Mouse (Mus musculus) embryonic facial prominence, embryonic 11.5 days (tissue): Measurements from ENCODE around the gene Lpin3. TPM values are rescaled to one million over a fixed set of nuclear protein-coding genes. Genes with fewer than 3 reads are reported as not detected.
A peak's percentile ranks its signal among the peaks of the same experiment; 100 is the strongest.

ENCODE experiments used
- ATAC-seq: fragments of 200-750 bp; cut with Nextera tagmentation; replicated peaks from 2 replicates; pipeline ENCODE4 v1.8.0; 2017; ENCODE audit warnings: low read depth; ENCODE audit not compliant: insufficient number of reproducible peaks, low FRiP score, low TSS enrichment
- DNase-seq: peaks from one replicate; pipeline ENCODE4 v3.0.0-alpha.2; 2015; ENCODE audit warnings: low spot score
- H3K27ac ChIP-seq: fragments of 300-500 bp; sonication (generic); replicated peaks from 2 replicates; pipeline ENCODE4 v1.5.1; 2014; ENCODE audit warnings: mild to moderate bottlenecking, low read depth, low read length, control low read depth
- H3K27me3 ChIP-seq: fragments of 300-500 bp; sonication (generic); 2 replicates; pipeline ENCODE4 v1.6.1; 2014; ENCODE audit warnings: mild to moderate bottlenecking, low read length, moderate library complexity, mixed read lengths; ENCODE audit not compliant: control insufficient read depth, insufficient read depth
- H3K36me3 ChIP-seq: fragments of 300-500 bp; sonication (generic); replicated peaks from 2 replicates; pipeline ENCODE4 v1.6.1; 2014; ENCODE audit warnings: low read depth, mild to moderate bottlenecking, low read length, moderate library complexity, mixed read lengths; ENCODE audit not compliant: control insufficient read depth, insufficient read depth
- H3K4me1 ChIP-seq: fragments of 300-500 bp; sonication (generic); 2 replicates; pipeline ENCODE4 v1.6.1; 2014; ENCODE audit warnings: low read length, mixed read lengths; ENCODE audit not compliant: control insufficient read depth, insufficient read depth
- H3K4me2 ChIP-seq: fragments of 300-500 bp; sonication (generic); 2 replicates; pipeline ENCODE4 v1.6.1; 2014; ENCODE audit warnings: low read depth, mild to moderate bottlenecking, control low read depth, low read length, moderate library complexity
- H3K4me3 ChIP-seq: fragments of 300-500 bp; sonication (generic); 2 replicates; pipeline ENCODE4 v1.5.1; 2014; ENCODE audit warnings: low read depth, low read length, control low read depth
- H3K9ac ChIP-seq: fragments of 300-500 bp; sonication (generic); replicated peaks from 2 replicates; pipeline ENCODE4 v1.6.1; 2014; ENCODE audit warnings: mild to moderate bottlenecking, control low read depth, low read length
- H3K9me3 ChIP-seq: fragments of 300-500 bp; sonication (generic); replicated peaks from 2 replicates; pipeline ENCODE4 v1.6.1; 2016; ENCODE audit warnings: mild to moderate bottlenecking, low read length, inconsistent platforms, mixed read lengths; ENCODE audit not compliant: control insufficient read depth
- WGBS: fragments of 180-500 bp; shearing (Covaris S2); extraction: QIAGEN DNeasy Blood & Tissue Kit; methylation state at CpG from one replicate; pipeline ENCODE4 v1.1.7; 2014; 5-methylcytosine and 5-hydroxymethylcytosine counted together
- polyA plus RNA-seq: library from polyadenylated mRNA; unstranded; fragments of >200 nt; fragmentation: Nextera tagmentation; extraction: Ambion mirVana; gene quantifications from 2 replicates; pipeline ENCODE4 v1.2.1, GENCODE M21; 2014

Lpin3 gene
- polyA plus RNA-seq, 1 experiment from 2014 or later, result 0.50 TPM

DNA sequence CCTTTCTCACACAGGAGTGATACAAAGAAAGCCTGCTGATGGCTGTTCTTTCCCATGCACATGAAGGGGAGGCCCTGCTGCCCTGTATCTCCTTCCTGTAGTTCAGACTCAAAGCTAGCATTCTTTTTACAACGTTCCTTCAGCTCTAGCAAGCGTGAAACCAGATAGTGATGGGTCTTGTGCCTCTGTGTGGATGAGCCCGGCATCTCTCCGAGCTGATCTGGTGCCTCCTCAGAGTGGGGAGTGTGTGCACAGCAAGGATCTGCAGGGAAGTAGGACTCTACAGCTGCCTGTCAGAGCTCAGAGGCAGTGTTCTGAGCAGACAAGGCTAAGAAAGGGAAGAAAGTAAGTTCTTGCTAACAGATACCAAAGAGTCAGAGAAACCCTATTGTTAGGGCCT lies 71.1 kb downstream of the Lpin3 start:
- ATAC-seq (no peak), DNase-seq (no peak)
- no peak overlapping the region for H3K4me2 ChIP-seq
- WGBS, result 88% methylated on average over 4 of the region's 4 CpGs
- H3K36me3 ChIP-seq, result peaks cover 13% of the 10 kb centered on the region
- H3K4me3 ChIP-seq, result no peak overlapping the region
- H3K9ac ChIP-seq, result no peak overlapping the region
- no peaks in the 10 kb centered on the region for H3K4me1 ChIP-seq
- no peaks in the 10 kb centered on the region for H3K9me3 ChIP-seq
- H3K27ac ChIP-seq, result no peak overlapping the region
- no peaks in the 10 kb centered on the region for H3K27me3 ChIP-seq

DNA sequence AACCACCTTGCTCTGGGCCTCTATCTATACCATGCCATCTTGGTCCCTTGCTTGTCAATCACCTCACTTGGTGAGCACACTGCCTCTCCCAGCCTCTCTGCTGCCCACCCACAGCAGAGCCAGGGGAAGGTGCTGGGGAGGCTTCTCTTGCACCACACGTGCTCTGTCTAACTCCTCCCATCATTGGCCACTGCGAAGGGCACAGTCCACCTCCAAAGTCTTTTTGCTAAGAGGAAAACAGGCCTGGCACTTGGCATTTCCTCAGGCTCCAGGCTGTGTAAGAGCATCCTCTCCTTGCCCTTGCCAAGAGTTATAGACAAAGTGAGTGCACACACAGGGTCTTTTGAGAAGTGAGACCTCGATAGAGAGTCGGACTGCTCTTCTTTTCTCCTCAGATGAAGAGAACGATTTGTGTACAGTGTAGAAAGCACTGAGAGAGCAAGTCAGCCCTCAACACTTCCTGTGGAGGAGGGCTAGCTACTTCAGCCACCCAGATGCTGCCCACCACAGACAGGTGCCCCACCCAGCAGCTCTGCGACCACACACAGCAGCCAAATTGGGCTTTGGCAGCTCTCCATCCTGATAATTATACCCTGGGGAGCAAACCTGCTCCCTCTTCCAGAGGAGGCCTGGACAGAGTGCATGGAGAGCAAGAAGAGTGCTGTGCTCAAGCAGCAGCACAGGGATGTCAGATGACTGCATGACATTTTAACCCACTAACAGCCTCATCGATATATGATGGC lies 72.8 kb downstream of the Lpin3 start:
- Histone ChIP-seq H3K9me3 (no peaks in the 10 kb centered on the region), H3K27ac (no peak overlapping the region), H3K36me3 (peaks cover 13% of the 10 kb centered on the region), H3K27me3 (no peaks in the 10 kb centered on the region), H3K4me3 (no peak overlapping the region), H3K9ac (no peak overlapping the region), H3K4me2 (no peak overlapping the region), H3K4me1 (no peaks in the 10 kb centered on the region)
- DNase-seq (no peak), ATAC-seq (no peak)
- 85% methylated on average over 7 of the region's 7 CpGs for WGBS

DNA sequence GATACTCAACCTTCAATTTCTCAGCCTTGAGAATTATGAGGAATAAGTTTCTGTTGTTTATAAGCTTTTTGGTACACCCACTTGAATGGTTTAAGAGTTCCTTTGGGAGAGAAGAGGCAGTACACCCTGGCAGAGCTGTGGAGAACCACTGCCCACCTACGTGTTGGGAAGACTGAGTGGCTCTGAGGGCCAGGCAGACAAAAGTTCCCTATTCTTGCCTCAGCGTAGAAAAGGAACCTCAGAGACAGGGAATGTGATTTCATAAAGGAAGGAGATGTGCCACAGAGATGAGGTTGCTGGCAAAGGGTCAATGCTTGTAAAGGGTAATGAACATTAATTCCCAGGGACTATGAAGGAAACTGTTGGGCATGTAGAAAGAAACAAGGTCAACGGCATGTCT lies 74.1 kb downstream of the Lpin3 start:
- 86% methylated on average over 3 of the region's 3 CpGs for WGBS
- peaks cover 10% of the 10 kb centered on the region for H3K36me3 ChIP-seq

GRCm38 (mm10) chr2:160955331-160955730 lies 74.9 kb downstream of the Lpin3 start:
- Histone ChIP-seq H3K27me3 (no peaks in the 10 kb centered on the region), H3K4me3 (no peak overlapping the region), H3K4me1 (no peaks in the 10 kb centered on the region), H3K27ac (no peak overlapping the region), H3K4me2 (no peak overlapping the region), H3K9me3 (no peaks in the 10 kb centered on the region), H3K36me3 (peaks cover 9% of the 10 kb centered on the region; the same call in 1 of the 2 replicates), H3K9ac (no peak overlapping the region)
- DNase-seq, result peak; percentile 61
- 76% methylated on average over 7 of the region's 7 CpGs for WGBS
- ATAC-seq, result no peak

More for the DNA sequence above, 74.1 kb downstream of the Lpin3 start:
- ATAC-seq (no peak), DNase-seq (no peak)
- Histone ChIP-seq H3K9me3 (no peaks in the 10 kb centered on the region), H3K9ac (no peak overlapping the region), H3K27ac (no peak overlapping the region), H3K4me3 (no peak overlapping the region), H3K4me2 (no peak overlapping the region), H3K27me3 (no peaks in the 10 kb centered on the region), H3K4me1 (no peaks in the 10 kb centered on the region)

Other genes starting within 250 kb of the Lpin3 start
- gene Top1, start 234.8 kb upstream of the Lpin3 start, polyA plus RNA-seq, result 99.6 and 113 TPM in 2 replicates
- 63.9 and 64.6 TPM in 2 replicates for gene Plcg1, start 149.4 kb upstream of the Lpin3 start, polyA plus RNA-seq
- gene Zhx3, start 7.7 kb upstream of the Lpin3 start, polyA plus RNA-seq, result 8.0 and 8.1 TPM in 2 replicates
- gene Emilin3, start 31.7 kb downstream of the Lpin3 start, polyA plus RNA-seq, result 3.3 and 4.1 TPM in 2 replicates
- 33.3 and 34.0 TPM in 2 replicates for gene Chd6, start 228.4 kb downstream of the Lpin3 start, polyA plus RNA-seq